Mouse (Mus musculus): ENCODE results near the gene Tgfa. TPM values are rescaled to one million over a fixed set of nuclear protein-coding genes. Genes with fewer than 3 reads are reported as not detected.

Gene Tgfa
- polyA plus RNA-seq, 2 experiments = 0.99 to 1.7 TPM

GRCm38 (mm10) chr6:86154006-86154405, 41.0 kb upstream of the Tgfa start:
- H3K4me1 ChIP-seq (replicated peaks; ENCODE audit: control insufficient read depth in 2 of 2, insufficient read depth in 2 of 2, low read length in 1 of 2) = no peaks in the 10 kb centered on the region
- H3K9me3 ChIP-seq (ENCODE audit: control insufficient read depth, low read length) = no peaks in the 10 kb centered on the region
- no peak overlapping the region for H3K4me3 ChIP-seq (ENCODE audit: insufficient read depth in 1 of 2, low read depth in 2 of 2, low read length in 2 of 2)
- H3K36me3 ChIP-seq (replicated peaks; ENCODE audit: control insufficient read depth, insufficient read depth, low read depth) = no peaks in the 10 kb centered on the region
- 61% methylated on average over 5 of the region's 5 CpGs for WGBS (ENCODE audit: insufficient replicate concordance)
- ATAC-seq (ENCODE audit: insufficient read depth) (no peak), DNase-seq (ENCODE audit: low read depth in 3 of 3, low spot score in 3 of 3) (no peak)
- no peaks in the 10 kb centered on the region for H3K27me3 ChIP-seq (ENCODE audit: control insufficient read depth, insufficient read depth, low read length)
- no peak overlapping the region for H3K4me2 ChIP-seq (ENCODE audit: low read depth)
- no peak overlapping the region for H3K9ac ChIP-seq (replicated peaks)
- no peak overlapping the region for H3K27ac ChIP-seq
- TF ChIP-seq CTCF (IDR thresholded peaks at IDR 0.05; ENCODE audit: low read depth) = no peak
- TF ChIP-seq EP300 (IDR thresholded peaks at IDR 0.05; ENCODE audit: low read depth) = no peak

GRCm38 (mm10) chr6:86154481-86154880, 40.5 kb upstream of the Tgfa start:
- no peak for ATAC-seq (ENCODE audit: insufficient read depth)
- Histone ChIP-seq H3K27me3 (ENCODE audit: control insufficient read depth, insufficient read depth, low read length) (no peaks in the 10 kb centered on the region), H3K27ac (no peak overlapping the region), H3K4me1 (replicated peaks; ENCODE audit: control insufficient read depth in 2 of 2, insufficient read depth in 2 of 2, low read length in 1 of 2) (no peaks in the 10 kb centered on the region), H3K36me3 (replicated peaks; ENCODE audit: control insufficient read depth, insufficient read depth, low read depth) (no peaks in the 10 kb centered on the region), H3K4me2 (ENCODE audit: low read depth) (no peak overlapping the region), H3K9me3 (ENCODE audit: control insufficient read depth, low read length) (no peaks in the 10 kb centered on the region), H3K4me3 (ENCODE audit: insufficient read depth in 1 of 2, low read depth in 2 of 2, low read length in 2 of 2) (no peak overlapping the region), H3K9ac (replicated peaks) (no peak overlapping the region)
- no peak for DNase-seq (ENCODE audit: low read depth in 3 of 3, low spot score in 3 of 3)
- TF ChIP-seq EP300 (IDR thresholded peaks at IDR 0.05; ENCODE audit: low read depth) (no peak), CTCF (IDR thresholded peaks at IDR 0.05; ENCODE audit: low read depth) (no peak)
- WGBS (ENCODE audit: insufficient replicate concordance) = 41% methylated on average over 2 of the region's 2 CpGs

- no peak for TF ChIP-seq EP300 (IDR thresholded peaks at IDR 0.05; ENCODE audit: low read depth)
- peak; percentile 46; the same call in 1 of the 2 replicates for TF ChIP-seq CTCF (IDR thresholded peaks at IDR 0.05; ENCODE audit: low read depth)
- Histone ChIP-seq H3K4me2 (ENCODE audit: low read depth) (no peak overlapping the region), H3K9me3 (ENCODE audit: control insufficient read depth, low read length) (no peaks in the 10 kb centered on the region), H3K27me3 (ENCODE audit: control insufficient read depth, insufficient read depth, low read length) (no peaks in the 10 kb centered on the region), H3K27ac (no peak overlapping the region), H3K9ac (replicated peaks) (no peak overlapping the region), H3K4me3 (ENCODE audit: insufficient read depth in 1 of 2, low read depth in 2 of 2, low read length in 2 of 2) (no peak overlapping the region), H3K4me1 (replicated peaks; ENCODE audit: control insufficient read depth in 2 of 2, insufficient read depth in 2 of 2, low read length in 1 of 2) (no peaks in the 10 kb centered on the region), H3K36me3 (replicated peaks; ENCODE audit: control insufficient read depth, insufficient read depth, low read depth) (no peaks in the 10 kb centered on the region)
- 63% methylated on average over 17 of the region's 17 CpGs for WGBS (ENCODE audit: insufficient replicate concordance)
- DNase-seq (ENCODE audit: low read depth in 3 of 3, low spot score in 3 of 3) (no peak), ATAC-seq (ENCODE audit: insufficient read depth) (no peak)
Measured at GRCm38 (mm10) chr6:86157253-86158234, 37.5 kb upstream of the Tgfa start.

DNA sequence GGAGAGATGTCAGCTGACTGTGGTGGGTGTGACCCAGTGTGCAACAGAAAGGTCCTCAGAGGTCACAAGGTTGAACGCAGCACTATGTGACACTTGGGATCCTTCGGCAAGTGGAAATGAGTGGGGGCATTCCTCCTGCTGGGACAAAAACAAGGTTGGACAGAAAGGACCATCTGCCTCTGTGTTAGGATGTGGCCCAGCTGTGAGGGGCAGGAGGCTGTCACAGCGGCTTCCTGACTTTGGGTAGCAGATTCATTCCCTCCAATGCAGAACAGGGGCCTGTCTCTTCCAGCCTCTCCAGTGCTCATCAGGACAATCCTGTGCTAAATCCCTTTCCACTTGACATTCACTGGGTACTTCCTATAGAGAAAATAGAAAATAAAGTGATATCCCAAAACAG, 34.1 kb upstream of the Tgfa start:
- DNase-seq (ENCODE audit: low read depth in 3 of 3, low spot score in 3 of 3) (no peak), ATAC-seq (ENCODE audit: insufficient read depth) (no peak)
- no peaks in the 10 kb centered on the region for H3K27me3 ChIP-seq (ENCODE audit: control insufficient read depth, insufficient read depth, low read length)
- H3K27ac ChIP-seq = no peak overlapping the region
- TF ChIP-seq EP300 (IDR thresholded peaks at IDR 0.05; ENCODE audit: low read depth) (no peak), CTCF (IDR thresholded peaks at IDR 0.05; ENCODE audit: low read depth) (no peak)
- no peak overlapping the region for H3K9ac ChIP-seq (replicated peaks)
- no peak overlapping the region for H3K4me3 ChIP-seq (ENCODE audit: insufficient read depth in 1 of 2, low read depth in 2 of 2, low read length in 2 of 2)
- no peaks in the 10 kb centered on the region for H3K36me3 ChIP-seq (replicated peaks; ENCODE audit: control insufficient read depth, insufficient read depth, low read depth)
- H3K4me1 ChIP-seq (replicated peaks; ENCODE audit: control insufficient read depth in 2 of 2, insufficient read depth in 2 of 2, low read length in 1 of 2) = no peaks in the 10 kb centered on the region
- WGBS (ENCODE audit: insufficient replicate concordance) = 62% methylated on average over 3 of the region's 3 CpGs
- H3K9me3 ChIP-seq (ENCODE audit: control insufficient read depth, low read length) = no peaks in the 10 kb centered on the region
- H3K4me2 ChIP-seq (ENCODE audit: low read depth) = no peak overlapping the region

DNA sequence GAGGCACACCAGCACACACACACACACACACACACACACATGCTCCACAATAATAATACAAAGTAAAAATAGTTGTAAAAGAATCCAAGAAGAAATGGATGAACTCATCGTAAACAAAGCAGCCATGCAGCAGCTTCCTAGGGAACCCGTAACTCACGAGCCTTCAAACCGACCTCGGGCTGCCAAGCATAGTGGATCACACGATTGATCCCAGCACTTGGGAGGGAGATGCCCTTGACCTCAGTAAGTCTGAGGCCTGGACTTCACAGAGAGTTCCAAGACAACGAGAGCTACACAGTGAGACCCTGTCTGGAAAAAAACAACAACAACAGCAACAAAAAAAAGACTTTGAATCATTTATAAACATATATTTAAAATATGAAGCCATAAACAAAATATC, 33.4 kb upstream of the Tgfa start:
- no peaks in the 10 kb centered on the region for H3K9me3 ChIP-seq (ENCODE audit: control insufficient read depth, low read length)
- no peaks in the 10 kb centered on the region for H3K36me3 ChIP-seq (replicated peaks; ENCODE audit: control insufficient read depth, insufficient read depth, low read depth)
- DNase-seq (ENCODE audit: low read depth in 3 of 3, low spot score in 3 of 3) (no peak), ATAC-seq (ENCODE audit: insufficient read depth) (no peak)
- TF ChIP-seq EP300 (IDR thresholded peaks at IDR 0.05; ENCODE audit: low read depth) (no peak), CTCF (IDR thresholded peaks at IDR 0.05; ENCODE audit: low read depth) (no peak)
- H3K27me3 ChIP-seq (ENCODE audit: control insufficient read depth, insufficient read depth, low read length) = no peaks in the 10 kb centered on the region
- 54% methylated on average over 7 of the region's 7 CpGs for WGBS (ENCODE audit: insufficient replicate concordance)
- no peak overlapping the region for H3K4me2 ChIP-seq (ENCODE audit: low read depth)
- H3K9ac ChIP-seq (replicated peaks) = no peak overlapping the region
- H3K27ac ChIP-seq = no peak overlapping the region
- H3K4me3 ChIP-seq (ENCODE audit: insufficient read depth in 1 of 2, low read depth in 2 of 2, low read length in 2 of 2) = no peak overlapping the region
- H3K4me1 ChIP-seq (replicated peaks; ENCODE audit: control insufficient read depth in 2 of 2, insufficient read depth in 2 of 2, low read length in 1 of 2) = no peaks in the 10 kb centered on the region
